Mouse (Mus musculus): ENCODE data around the gene Adamts17. TPM values are rescaled to one million over a fixed set of nuclear protein-coding genes. Genes with fewer than 3 reads are reported as not detected.

The Adamts17 gene
- 10 to 100 TPM in 1 of 2 experiments, 1 to 10 TPM in 1; 9.8 to 15.0 TPM for total RNA-seq (2021)
- long read RNA-seq, experiment 1, partial matches to known transcripts = 1 of 4 reads
- long read RNA-seq, experiment 1, other reads (novel, unspliced or antisense) = 3 of 4 reads
- long read RNA-seq, experiment 2, partial matches to known transcripts = 2 of 8 reads
- long read RNA-seq, experiment 2, other reads (novel, unspliced or antisense) = 6 of 8 reads

GRCm38 (mm10) chr7:66839463-66840007 is at the start of gene Adamts17:
Gene Adamts17 (plus strand): TSS chr7:66839735.
- DNase-seq (ENCODE audit: low spot score in 2 of 2) = peak; percentile 92 to 95

GRCm38 (mm10) chr7:66789860-66790748 is 49.4 kb upstream of the Adamts17 start:
- DNase-seq (ENCODE audit: low spot score in 2 of 2) = no peak

GRCm38 (mm10) chr7:66791022-66791421 is 48.5 kb upstream of the Adamts17 start:
- no peak for DNase-seq (ENCODE audit: low spot score in 2 of 2)

GRCm38 (mm10) chr7:66796909-66797308 is 42.6 kb upstream of the Adamts17 start:
- no peak for DNase-seq (ENCODE audit: low spot score in 2 of 2)

- DNase-seq (ENCODE audit: low spot score in 2 of 2) = no peak
These were observed 42.2 kb upstream of the Adamts17 start for GRCm38 (mm10) chr7:66797345-66797744.

GRCm38 (mm10) chr7:66798826-66799225 is 40.7 kb upstream of the Adamts17 start:
- no peak for DNase-seq (ENCODE audit: low spot score in 2 of 2)

- no peak for DNase-seq (ENCODE audit: low spot score in 2 of 2)
These were observed 38.8 kb upstream of the Adamts17 start for GRCm38 (mm10) chr7:66800784-66801183.

GRCm38 (mm10) chr7:66801785-66802184 is 37.8 kb upstream of the Adamts17 start:
- no peak for DNase-seq (ENCODE audit: low spot score in 2 of 2)

GRCm38 (mm10) chr7:66803798-66804197 is 35.7 kb upstream of the Adamts17 start:
- DNase-seq (ENCODE audit: low spot score in 2 of 2) = no peak

- DNase-seq (ENCODE audit: low spot score in 2 of 2) = no peak
These were observed 32.7 kb upstream of the Adamts17 start for GRCm38 (mm10) chr7:66806801-66807200.

- no peak for DNase-seq (ENCODE audit: low spot score in 2 of 2)
These were observed 29.1 kb upstream of the Adamts17 start for GRCm38 (mm10) chr7:66810436-66810835.

- DNase-seq (ENCODE audit: low spot score in 2 of 2) = no peak
These were observed 28.2 kb upstream of the Adamts17 start for GRCm38 (mm10) chr7:66811294-66811693.

GRCm38 (mm10) chr7:66812289-66812688 is 27.2 kb upstream of the Adamts17 start:
- DNase-seq (ENCODE audit: low spot score in 2 of 2) = no peak

GRCm38 (mm10) chr7:66812737-66813136 is 26.8 kb upstream of the Adamts17 start:
- peak; percentile 27 to 30 for DNase-seq (ENCODE audit: low spot score in 2 of 2)

GRCm38 (mm10) chr7:66813172-66813571 is 26.4 kb upstream of the Adamts17 start:
- no peak for DNase-seq (ENCODE audit: low spot score in 2 of 2)

- DNase-seq (ENCODE audit: low spot score in 2 of 2) = no peak
These were observed 24.0 kb upstream of the Adamts17 start for GRCm38 (mm10) chr7:66815526-66815925.

- peak; percentile 33 to 48 for DNase-seq (ENCODE audit: low spot score in 2 of 2)
These were observed 19.5 kb upstream of the Adamts17 start for GRCm38 (mm10) chr7:66820034-66820433.

GRCm38 (mm10) chr7:66830803-66831202 is 8.7 kb upstream of the Adamts17 start:
- DNase-seq (ENCODE audit: low spot score in 2 of 2) = no peak

GRCm38 (mm10) chr7:66831295-66831694 is 8.2 kb upstream of the Adamts17 start:
- peak in 1 of 2 experiments; percentile 8 for DNase-seq (ENCODE audit: low spot score in 2 of 2)

GRCm38 (mm10) chr7:66840008-66840719 is 629 bp downstream of the Adamts17 start:
- peak; percentile 28 to 53 for DNase-seq (ENCODE audit: low spot score in 2 of 2)

GRCm38 (mm10) chr7:66841165-66841564 is 1.6 kb downstream of the Adamts17 start:
- peak; percentile 19 to 22 for DNase-seq (ENCODE audit: low spot score in 2 of 2)
